Mouse (Mus musculus) olfactory bulb, adult 2 months (tissue): ENCODE results near the gene Selenoo.

Experiments used
- CTCF ChIP-seq: fragments of 200-500 bp; IDR thresholded peaks from 2 replicates; pipeline ENCODE4 v1.5.1; 2012; ENCODE audit warnings: low read depth, mild to moderate bottlenecking, low read length, moderate library complexity; ENCODE audit not compliant: insufficient read depth
- POLR2A ChIP-seq: fragments of 200-500 bp; IDR thresholded peaks from 2 replicates; pipeline ENCODE4 v1.6.1; 2012; ENCODE audit warnings: mild to moderate bottlenecking, low read depth, low read length, moderate library complexity; ENCODE audit not compliant: insufficient read depth

GRCm38 (mm10) chr15:89138531-89138930 is 49.6 kb downstream of the Selenoo start:
- TF ChIP-seq CTCF (no peak), POLR2A (no peak)
